Mouse (Mus musculus) right cerebral cortex, postnatal 10 days (tissue): ENCODE results near the gene Hmgb2.
"Not testable (repeated sequence)": the region's sequence is repeated elsewhere in the genome, so short reads cannot be mapped to it uniquely, and the experiment has no call there.

ENCODE experiments used
- DNase-seq, 2 experiments: peaks; one replicate each; pipeline ENCODE4 v3.0.0; 2021; ENCODE audit warnings: low spot score in 2 of 2

Hmgb2 gene

GRCm38 (mm10) chr8:57510791-57511315, 854 bp upstream of the Hmgb2 start:
- DNase-seq: no peak

GRCm38 (mm10) chr8:57512141-57513056, 692 bp downstream of the Hmgb2 start:
- no peak for DNase-seq

GRCm38 (mm10) chr8:57513178-57513661, 1.5 kb downstream of the Hmgb2 start:
- DNase-seq: not testable (repeated sequence)

- not testable (repeated sequence) for DNase-seq
Measured at GRCm38 (mm10) chr8:57516685-57517084, 5.0 kb downstream of the Hmgb2 start.

GRCm38 (mm10) chr8:57517723-57518122, 6.0 kb downstream of the Hmgb2 start:
- no peak for DNase-seq

GRCm38 (mm10) chr8:57520186-57520786, 8.6 kb downstream of the Hmgb2 start:
- no peak for DNase-seq

- DNase-seq: no peak
Measured at GRCm38 (mm10) chr8:57528036-57528435, 16.3 kb downstream of the Hmgb2 start.

GRCm38 (mm10) chr8:57530238-57530637, 18.5 kb downstream of the Hmgb2 start:
- no peak for DNase-seq

- peak; percentile 79 to 89 for DNase-seq
Measured at GRCm38 (mm10) chr8:57530666-57531349, 19.1 kb downstream of the Hmgb2 start.

- peak in 1 of 2 experiments; percentile 52 for DNase-seq
Measured at GRCm38 (mm10) chr8:57532223-57532622, 20.5 kb downstream of the Hmgb2 start.

GRCm38 (mm10) chr8:57533106-57533505, 21.4 kb downstream of the Hmgb2 start:
- no peak for DNase-seq

- no peak for DNase-seq
Measured at GRCm38 (mm10) chr8:57534495-57534894, 22.8 kb downstream of the Hmgb2 start.

GRCm38 (mm10) chr8:57536167-57536566, 24.5 kb downstream of the Hmgb2 start:
- no peak for DNase-seq

GRCm38 (mm10) chr8:57538601-57539000, 26.9 kb downstream of the Hmgb2 start:
- no peak for DNase-seq

- peak; percentile 62 to 81 for DNase-seq
Measured at GRCm38 (mm10) chr8:57540110-57540838, 28.6 kb downstream of the Hmgb2 start.

- no peak for DNase-seq
Measured at GRCm38 (mm10) chr8:57540951-57541350, 29.2 kb downstream of the Hmgb2 start.

GRCm38 (mm10) chr8:57541405-57541804, 29.7 kb downstream of the Hmgb2 start:
- no peak for DNase-seq

GRCm38 (mm10) chr8:57546401-57546800, 34.7 kb downstream of the Hmgb2 start:
- no peak for DNase-seq

- DNase-seq: no peak
Measured at GRCm38 (mm10) chr8:57546834-57547233, 35.1 kb downstream of the Hmgb2 start.

GRCm38 (mm10) chr8:57547581-57547980, 35.9 kb downstream of the Hmgb2 start:
- DNase-seq: no peak
